Mouse (Mus musculus) forebrain, embryonic 10.5 days (tissue): Measurements from ENCODE around the gene Wnt5b. TPM values are rescaled to one million over a fixed set of nuclear protein-coding genes. Genes with fewer than 3 reads are reported as not detected.

Source experiments
- DNase-seq: peaks from one replicate; pipeline ENCODE4 v3.0.0-alpha.2; 2017; ENCODE audit warnings: low spot score; ENCODE audit errors: extremely low spot score
- H3K27ac ChIP-seq: fragments of 300-500 bp; sonication (generic); 2 replicates; pipeline ENCODE4 v1.5.1; 2016; ENCODE audit warnings: mild to moderate bottlenecking
- H3K27me3 ChIP-seq: fragments of 300-500 bp; sonication (generic); 2 replicates; pipeline ENCODE4 v1.6.1; 2016; ENCODE audit warnings: mild to moderate bottlenecking; ENCODE audit not compliant: poor library complexity, severe bottlenecking
- H3K36me3 ChIP-seq: fragments of 300-500 bp; sonication (generic); replicated peaks from 2 replicates; pipeline ENCODE4 v1.6.1; 2016; ENCODE audit warnings: mild to moderate bottlenecking, moderate library complexity
- H3K4me1 ChIP-seq: fragments of 300-500 bp; sonication (generic); 2 replicates; pipeline ENCODE4 v1.6.1; 2016
- H3K4me3 ChIP-seq: fragments of 300-500 bp; sonication (generic); 2 replicates; pipeline ENCODE4 v1.5.1; 2016; ENCODE audit warnings: mild to moderate bottlenecking, moderate library complexity
- H3K9me3 ChIP-seq: fragments of 300-500 bp; sonication (generic); 2 replicates; pipeline ENCODE4 v1.6.1; 2016; ENCODE audit warnings: mild to moderate bottlenecking, moderate library complexity
- WGBS: fragments of 180-500 bp; shearing (Covaris S2); methylation state at CpG from one replicate; pipeline ENCODE4 v1.1.7; 2016; 5-methylcytosine and 5-hydroxymethylcytosine counted together
- polyA plus RNA-seq: library from polyadenylated mRNA; unstranded; fragments of >200 nt; fragmentation: Nextera tagmentation; extraction: Ambion mirVana; gene quantifications from 2 replicates; pipeline ENCODE4 v1.2.1, GENCODE M21; 2016

Gene Wnt5b
- polyA plus RNA-seq, 1 experiment from 2014 or later = 19.3 TPM

- Histone ChIP-seq H3K9me3 (no peaks in the 10 kb centered on the region), H3K27ac (peak overlapping the region; percentile 87), H3K4me3 (no peak overlapping the region), H3K36me3 (no peaks in the 10 kb centered on the region), H3K27me3 (no peaks in the 10 kb centered on the region), H3K4me1 (peaks cover 41% of the 10 kb centered on the region)
- DNase-seq = peak; percentile 55
- 13% methylated on average over 7 of the region's 7 CpGs for WGBS
Measured at GRCm38 (mm10) chr6:119418392-119419251, 125.5 kb downstream of the Wnt5b start.

- Histone ChIP-seq H3K27ac (peak overlapping the region; percentile 87), H3K27me3 (no peaks in the 10 kb centered on the region), H3K36me3 (no peaks in the 10 kb centered on the region), H3K4me1 (peaks cover 38% of the 10 kb centered on the region), H3K4me3 (peak overlapping the region; percentile 31), H3K9me3 (no peaks in the 10 kb centered on the region)
- WGBS = 57% methylated on average over 7 of the region's 7 CpGs
- no peak for DNase-seq
Measured at GRCm38 (mm10) chr6:119417821-119418220, 126.3 kb downstream of the Wnt5b start.

GRCm38 (mm10) chr6:119417354-119417753, 126.8 kb downstream of the Wnt5b start, which contains the start of gene Adipor2:
Gene Adipor2, minus strand, starts transcription at chr6:119417704.
- H3K4me3 ChIP-seq = peak within 1 kb of the TSS; percentile 31
- peaks cover 33% of the 10 kb centered on the region for H3K4me1 ChIP-seq
- peak; percentile 56 for DNase-seq
- 7% methylated on average over 12 of the region's 12 CpGs for WGBS
- H3K9me3 ChIP-seq = no peaks in the 10 kb centered on the region
- peak within 1 kb of the TSS; percentile 87 for H3K27ac ChIP-seq
- H3K36me3 ChIP-seq = no peaks in the 10 kb centered on the region
- no peaks in the 10 kb centered on the region for H3K27me3 ChIP-seq

- H3K4me1 ChIP-seq = peaks cover 31% of the 10 kb centered on the region
- H3K36me3 ChIP-seq = no peaks in the 10 kb centered on the region
- no peaks in the 10 kb centered on the region for H3K27me3 ChIP-seq
- no peak overlapping the region for H3K4me3 ChIP-seq
- WGBS = 74% methylated on average over 6 of the region's 6 CpGs
- DNase-seq = no peak
- H3K27ac ChIP-seq = no peak overlapping the region
- H3K9me3 ChIP-seq = no peaks in the 10 kb centered on the region
Measured at GRCm38 (mm10) chr6:119416643-119417042, 127.5 kb downstream of the Wnt5b start.

GRCm38 (mm10) chr6:119414262-119415043, 129.7 kb downstream of the Wnt5b start:
- H3K27me3 ChIP-seq = no peaks in the 10 kb centered on the region
- WGBS = 92% methylated on average over 15 of the region's 15 CpGs

GRCm38 (mm10) chr6:119412588-119412987, 131.6 kb downstream of the Wnt5b start:
- Histone ChIP-seq H3K9me3 (no peaks in the 10 kb centered on the region), H3K27me3 (no peaks in the 10 kb centered on the region), H3K4me3 (no peak overlapping the region), H3K4me1 (peaks cover 21% of the 10 kb centered on the region), H3K27ac (no peak overlapping the region), H3K36me3 (no peaks in the 10 kb centered on the region)
- no peak for DNase-seq
- WGBS = 97% methylated on average over 4 of the region's 4 CpGs

More at GRCm38 (mm10) chr6:119414262-119415043, 129.7 kb downstream of the Wnt5b start:
- Histone ChIP-seq H3K9me3 (no peaks in the 10 kb centered on the region), H3K27ac (no peak overlapping the region), H3K4me1 (peaks cover 29% of the 10 kb centered on the region), H3K4me3 (no peak overlapping the region), H3K36me3 (no peaks in the 10 kb centered on the region)
- DNase-seq = no peak

GRCm38 (mm10) chr6:119411511-119411910, 132.6 kb downstream of the Wnt5b start:
- H3K4me1 ChIP-seq = peaks cover 11% of the 10 kb centered on the region; the same call in 1 of the 2 replicates
- H3K27ac ChIP-seq = no peak overlapping the region
- H3K27me3 ChIP-seq = no peaks in the 10 kb centered on the region
- no peak for DNase-seq
- 85% methylated on average over 3 of the region's 3 CpGs for WGBS
- no peaks in the 10 kb centered on the region for H3K36me3 ChIP-seq
- H3K4me3 ChIP-seq = no peak overlapping the region
- no peaks in the 10 kb centered on the region for H3K9me3 ChIP-seq

- WGBS = 83% methylated on average over 1 of the region's 1 CpGs
- no peaks in the 10 kb centered on the region for H3K27me3 ChIP-seq
Measured at GRCm38 (mm10) chr6:119409766-119410165, 134.4 kb downstream of the Wnt5b start.

GRCm38 (mm10) chr6:119408582-119408981, 135.6 kb downstream of the Wnt5b start:
- no peaks in the 10 kb centered on the region for H3K36me3 ChIP-seq
- H3K27ac ChIP-seq = no peak overlapping the region
- 61% methylated on average over 9 of the region's 9 CpGs for WGBS

More at GRCm38 (mm10) chr6:119409766-119410165, 134.4 kb downstream of the Wnt5b start:
- no peak overlapping the region for H3K4me3 ChIP-seq
- H3K27ac ChIP-seq = no peak overlapping the region
- no peaks in the 10 kb centered on the region for H3K9me3 ChIP-seq
- DNase-seq = no peak
- peaks cover 11% of the 10 kb centered on the region; the same call in 1 of the 2 replicates for H3K4me1 ChIP-seq
- no peaks in the 10 kb centered on the region for H3K36me3 ChIP-seq

GRCm38 (mm10) chr6:119407818-119408217, 136.3 kb downstream of the Wnt5b start:
- Histone ChIP-seq H3K27ac (no peak overlapping the region), H3K36me3 (no peaks in the 10 kb centered on the region), H3K4me1 (peaks cover 11% of the 10 kb centered on the region; the same call in 1 of the 2 replicates), H3K27me3 (no peaks in the 10 kb centered on the region), H3K9me3 (no peaks in the 10 kb centered on the region), H3K4me3 (no peak overlapping the region)
- DNase-seq = no peak
- 84% methylated on average over 6 of the region's 6 CpGs for WGBS

More at GRCm38 (mm10) chr6:119408582-119408981, 135.6 kb downstream of the Wnt5b start:
- no peak for DNase-seq
- Histone ChIP-seq H3K9me3 (no peaks in the 10 kb centered on the region), H3K4me3 (no peak overlapping the region), H3K27me3 (no peaks in the 10 kb centered on the region), H3K4me1 (peaks cover 11% of the 10 kb centered on the region; the same call in 1 of the 2 replicates)

- Histone ChIP-seq H3K27me3 (no peaks in the 10 kb centered on the region), H3K9me3 (no peaks in the 10 kb centered on the region), H3K4me3 (no peak overlapping the region), H3K27ac (no peak overlapping the region), H3K36me3 (no peaks in the 10 kb centered on the region), H3K4me1 (peaks cover 11% of the 10 kb centered on the region; the same call in 1 of the 2 replicates)
- WGBS = 88% methylated on average over 8 of the region's 8 CpGs
- no peak for DNase-seq
Measured at GRCm38 (mm10) chr6:119406528-119406927, 137.6 kb downstream of the Wnt5b start.

GRCm38 (mm10) chr6:119405310-119405709, 138.8 kb downstream of the Wnt5b start:
- Histone ChIP-seq H3K36me3 (no peaks in the 10 kb centered on the region), H3K4me1 (peaks cover 11% of the 10 kb centered on the region; the same call in 1 of the 2 replicates), H3K27ac (no peak overlapping the region), H3K27me3 (no peaks in the 10 kb centered on the region), H3K4me3 (no peak overlapping the region), H3K9me3 (no peaks in the 10 kb centered on the region)
- DNase-seq = no peak
- WGBS = 95% methylated on average over 7 of the region's 7 CpGs
